Mouse (Mus musculus): Measurements from ENCODE around the gene Cabp1.
"Not testable (repeated sequence)": the region's sequence is repeated elsewhere in the genome, so short reads cannot be mapped to it uniquely, and the experiment has no call there.

The Cabp1 gene

GRCm38 (mm10) chr5:115170150-115170549, 24.0 kb downstream of the Cabp1 start:
- DNase-seq (ENCODE audit: low read depth) = no peak

GRCm38 (mm10) chr5:115168641-115169415, 25.4 kb downstream of the Cabp1 start:
- no peak for DNase-seq (ENCODE audit: low read depth)

- DNase-seq (ENCODE audit: low read depth) = peak; percentile 83
Observed at GRCm38 (mm10) chr5:115167396-115167795, 26.8 kb downstream of the Cabp1 start.

- DNase-seq (ENCODE audit: low read depth) = no peak
Observed at GRCm38 (mm10) chr5:115166815-115167194, 27.4 kb downstream of the Cabp1 start.

- peak; percentile 35 for DNase-seq (ENCODE audit: low read depth)
Observed at GRCm38 (mm10) chr5:115165895-115166814, 28.0 kb downstream of the Cabp1 start.

- peak; percentile 39 for DNase-seq (ENCODE audit: low read depth)
Observed at GRCm38 (mm10) chr5:115165351-115165750, 28.8 kb downstream of the Cabp1 start.

GRCm38 (mm10) chr5:115164446-115164845, 29.7 kb downstream of the Cabp1 start:
- not testable (repeated sequence) for DNase-seq (ENCODE audit: low read depth)

- DNase-seq (ENCODE audit: low read depth) = peak; percentile 68
Observed at GRCm38 (mm10) chr5:115163563-115163962, 30.6 kb downstream of the Cabp1 start.

- not testable (repeated sequence) for DNase-seq (ENCODE audit: low read depth)
Observed at GRCm38 (mm10) chr5:115161940-115162279, 32.3 kb downstream of the Cabp1 start.

GRCm38 (mm10) chr5:115161064-115161939, 32.9 kb downstream of the Cabp1 start:
- DNase-seq (ENCODE audit: low read depth) = peak; percentile 41

GRCm38 (mm10) chr5:115160655-115161054, 33.5 kb downstream of the Cabp1 start:
- peak; percentile 57 for DNase-seq (ENCODE audit: low read depth)

GRCm38 (mm10) chr5:115159165-115159564, 35.0 kb downstream of the Cabp1 start:
- DNase-seq (ENCODE audit: low read depth) = no peak

GRCm38 (mm10) chr5:115158040-115158983, 35.9 kb downstream of the Cabp1 start, which contains the start of gene Mlec:
Gene Mlec, minus strand, starts transcription at chr5:115158179.
- DNase-seq (ENCODE audit: low read depth) = peak; percentile 99

GRCm38 (mm10) chr5:115156933-115157589, 37.1 kb downstream of the Cabp1 start:
- DNase-seq (ENCODE audit: low read depth) = peak; percentile 74

GRCm38 (mm10) chr5:115156401-115156800, 37.8 kb downstream of the Cabp1 start:
- DNase-seq (ENCODE audit: low read depth) = peak; percentile 73

GRCm38 (mm10) chr5:115155831-115156230, 38.4 kb downstream of the Cabp1 start:
- peak; percentile 49 for DNase-seq (ENCODE audit: low read depth)

- DNase-seq (ENCODE audit: low read depth) = no peak
Observed at GRCm38 (mm10) chr5:115155156-115155631, 39.0 kb downstream of the Cabp1 start.

- DNase-seq (ENCODE audit: low read depth) = peak; percentile 60
Observed at GRCm38 (mm10) chr5:115152132-115152956, 41.8 kb downstream of the Cabp1 start.

GRCm38 (mm10) chr5:115151457-115151856, 42.7 kb downstream of the Cabp1 start:
- peak; percentile 48 for DNase-seq (ENCODE audit: low read depth)

All from naive thymus-derived CD4-positive, alpha-beta T cell, adult 2 months (primary cell).